Mouse (Mus musculus) bone marrow macrophage, adult 2 months (primary cell): Measurements from ENCODE around the gene Shank2.

Experiments used
- CTCF ChIP-seq: IDR thresholded peaks from 2 replicates; pipeline ENCODE4 v1.5.1; 2012; ENCODE audit warnings: low read depth, mild to moderate bottlenecking, low read length, moderate library complexity
- POLR2A ChIP-seq: IDR thresholded peaks from 2 replicates; pipeline ENCODE4 v1.6.1; 2012; ENCODE audit warnings: mild to moderate bottlenecking, low read depth, low read length, borderline replicate concordance

DNA sequence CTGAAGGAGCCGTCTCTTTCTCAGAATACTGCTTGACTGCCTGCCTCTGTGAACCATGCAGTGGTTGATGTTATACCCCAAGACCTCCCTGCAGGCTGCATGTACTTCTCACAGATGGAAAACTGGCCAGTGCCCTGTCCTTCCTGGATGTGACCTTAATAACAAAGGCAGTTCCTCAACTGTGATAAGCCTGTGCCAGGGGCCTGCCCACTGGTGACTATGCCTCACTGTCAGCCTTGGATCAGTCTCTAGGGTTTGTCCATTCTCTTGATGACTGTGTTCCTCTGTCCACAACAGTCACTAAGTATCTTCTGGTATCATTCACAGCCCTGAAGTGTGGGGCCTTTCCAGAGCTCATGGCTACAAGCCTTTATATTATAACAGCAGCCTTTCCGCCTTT, 196.8 kb downstream of the Shank2 start:
- TF ChIP-seq CTCF, result no peak
- TF ChIP-seq POLR2A, result no peak
